Comparison of ENCODE assay signal across 7 mouse cellular contexts in the genomic region with DNA sequence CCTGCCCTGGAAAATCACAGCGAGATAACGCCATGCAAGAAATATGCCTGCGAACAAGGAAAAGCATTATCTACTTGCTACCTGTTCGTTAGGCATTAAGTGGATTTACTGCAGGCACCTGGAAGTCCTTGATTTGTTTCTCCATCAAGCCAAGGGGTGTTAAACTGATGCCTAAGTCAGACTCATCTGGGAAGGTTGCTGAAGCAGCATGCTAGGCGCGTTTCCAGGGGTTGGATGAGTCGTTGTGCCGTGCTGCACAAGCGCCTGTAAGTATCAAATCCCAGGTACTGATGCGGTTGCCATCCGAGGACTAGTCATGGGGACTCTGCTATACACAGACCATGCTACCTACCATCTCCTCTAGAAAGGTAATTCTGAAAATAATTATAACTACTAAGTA. TPM values are rescaled to one million over a fixed set of nuclear protein-coding genes. Genes with fewer than 3 reads are reported as not detected.
DNase-seq lines count a peak whose midpoint lies in the region; ATAC-seq and TF ChIP-seq lines count a peak whose summit lies in the region.

No protein-coding gene starts in this region.

- 23% methylated on average over 11 of the region's 11 CpGs for WGBS in lung, embryonic 15.5 days
- 48% methylated on average over 11 of the region's 11 CpGs for WGBS in lung, adult 2 months
- WGBS in forebrain, postnatal 0 days, result 34% methylated on average over 11 of the region's 11 CpGs
- WGBS in limb, embryonic 13.5 days, result 26% methylated on average over 11 of the region's 11 CpGs
- WGBS in stomach, embryonic 14.5 days, result 41% methylated on average over 11 of the region's 11 CpGs

- H3K27me3 ChIP-seq in lung, embryonic 15.5 days, result no peaks in the 10 kb centered on the region
- no peaks in the 10 kb centered on the region for H3K27me3 ChIP-seq in forebrain, postnatal 0 days (ENCODE audit: insufficient read depth, low read length)
- H3K27me3 ChIP-seq in limb, embryonic 13.5 days, result no peaks in the 10 kb centered on the region
- no peaks in the 10 kb centered on the region for H3K27me3 ChIP-seq in stomach, embryonic 14.5 days (ENCODE audit: control insufficient read depth, insufficient read depth, low read length)

- TF ChIP-seq POLR2A in lung, adult 2 months (IDR thresholded peaks at IDR 0.05; ENCODE audit: borderline replicate concordance, extremely low read depth, low read depth, low read length), result no peak

- no peak overlapping the region for H3K9ac ChIP-seq in lung, embryonic 15.5 days
- peak overlapping the region; percentile 90 for H3K9ac ChIP-seq in forebrain, postnatal 0 days
- H3K9ac ChIP-seq in limb, embryonic 13.5 days, result no peak overlapping the region
- H3K9ac ChIP-seq in stomach, embryonic 14.5 days (replicated peaks; ENCODE audit: low read depth, low read length), result no peak overlapping the region

- H3K9me3 ChIP-seq in lung, embryonic 15.5 days, result no peaks in the 10 kb centered on the region
- H3K9me3 ChIP-seq in forebrain, postnatal 0 days (ENCODE audit: low read length), result no peaks in the 10 kb centered on the region
- no peaks in the 10 kb centered on the region for H3K9me3 ChIP-seq in limb, embryonic 13.5 days
- H3K9me3 ChIP-seq in stomach, embryonic 14.5 days (ENCODE audit: control insufficient read depth, low read depth, low read length), result no peaks in the 10 kb centered on the region

- peak overlapping the region; percentile 88; the same call in 1 of the 2 replicates for H3K4me3 ChIP-seq in lung, embryonic 15.5 days
- no peak overlapping the region for H3K4me3 ChIP-seq in lung, adult 2 months (replicated peaks; ENCODE audit: extremely low read depth, low read depth, low read length)
- H3K4me3 ChIP-seq in forebrain, postnatal 0 days (ENCODE audit: low read depth, low read length), result peak overlapping the region; percentile 87
- peak overlapping the region; percentile 73; the same call in 1 of the 2 replicates for H3K4me3 ChIP-seq in limb, embryonic 13.5 days
- no peak overlapping the region for H3K4me3 ChIP-seq in stomach, embryonic 14.5 days (ENCODE audit: low read depth, low read length)

- no peak for TF ChIP-seq CTCF in lung, adult 2 months (IDR thresholded peaks at IDR 0.05; ENCODE audit: insufficient read depth, low read length)
- TF ChIP-seq CTCF in forebrain, postnatal 0 days (IDR thresholded peaks at IDR 0.05; ENCODE audit: low read depth), result no peak

- peak overlapping the region; percentile 75 for H3K4me2 ChIP-seq in lung, embryonic 15.5 days
- peak overlapping the region; percentile 69 for H3K4me2 ChIP-seq in forebrain, postnatal 0 days (ENCODE audit: low read depth)
- H3K4me2 ChIP-seq in limb, embryonic 13.5 days (replicated peaks), result peak overlapping the region; percentile 85
- H3K4me2 ChIP-seq in stomach, embryonic 14.5 days (replicated peaks; ENCODE audit: low read depth, low read length), result peak overlapping the region; percentile 80

- peak overlapping the region; percentile 58 for H3K27ac ChIP-seq in lung, embryonic 15.5 days
- peak overlapping the region; percentile 94 for H3K27ac ChIP-seq in forebrain, postnatal 0 days (ENCODE audit: low read depth, low read length)
- H3K27ac ChIP-seq in limb, embryonic 13.5 days, result no peak overlapping the region
- no peak overlapping the region for H3K27ac ChIP-seq in stomach, embryonic 14.5 days (ENCODE audit: low read length)

- peaks cover 47% of the 10 kb centered on the region for H3K4me1 ChIP-seq in lung, embryonic 15.5 days
- peaks cover 29% of the 10 kb centered on the region for H3K4me1 ChIP-seq in lung, adult 2 months (ENCODE audit: control insufficient read depth, insufficient read depth, low read length)
- 0 out of 2 replicates have a peak, but pooled peaks cover 7% of the 10 kb centered on the region for H3K4me1 ChIP-seq in forebrain, postnatal 0 days (ENCODE audit: insufficient read depth)
- peaks cover 49% of the 10 kb centered on the region for H3K4me1 ChIP-seq in limb, embryonic 13.5 days
- peaks cover 3% of the 10 kb centered on the region; the same call in 1 of the 2 replicates for H3K4me1 ChIP-seq in stomach, embryonic 14.5 days (ENCODE audit: control insufficient read depth, insufficient read depth, low read length)

- no peak for DNase-seq in lung, adult 2 months
- no peak for DNase-seq in forebrain, postnatal 0 days
- DNase-seq in layer of hippocampus, adult 9-11 months, result no peak
- DNase-seq in adipocyte (ENCODE audit: low spot score), result no peak

- no peak for ATAC-seq in lung, embryonic 15.5 days (ENCODE audit: borderline replicate concordance, extremely low read depth, low FRiP score, low TSS enrichment)
- no peak for ATAC-seq in forebrain, postnatal 0 days
- ATAC-seq in limb, embryonic 13.5 days (ENCODE audit: low FRiP score, low read depth), result no peak
- no peak for ATAC-seq in stomach, embryonic 14.5 days (ENCODE audit: insufficient number of reproducible peaks, insufficient read depth, low FRiP score, low read depth)

- no peaks in the 10 kb centered on the region for H3K36me3 ChIP-seq in lung, embryonic 15.5 days
- no peaks in the 10 kb centered on the region for H3K36me3 ChIP-seq in forebrain, postnatal 0 days (ENCODE audit: insufficient read depth)
- no peaks in the 10 kb centered on the region for H3K36me3 ChIP-seq in limb, embryonic 13.5 days
- no peaks in the 10 kb centered on the region for H3K36me3 ChIP-seq in stomach, embryonic 14.5 days (ENCODE audit: control insufficient read depth, insufficient read depth, low read length)

RNA-seq across cellular contexts. Expression of gene Apbb2, which starts 0.6 kb away (rescaled TPM):
- polyA plus RNA-seq in lung, embryonic 15.5 days (2015; fragmentation: Nextera tagmentation; extraction: Ambion mirVana), result 44.0 and 49.8 TPM in 2 replicates
- polyA plus RNA-seq in lung, adult 2 months (2012; rRNA removed), result 11.7 and 24.6 TPM in 2 replicates
- total RNA-seq in forebrain, postnatal 0 days (2014; rRNA removed), result 54.5 and 64.6 TPM in 2 replicates
- polyA plus RNA-seq in forebrain, postnatal 0 days (2015; fragmentation: Nextera tagmentation; extraction: Ambion mirVana), result 56.2 and 77.2 TPM in 2 replicates
- polyA plus RNA-seq in limb, embryonic 13.5 days (2015; fragmentation: Nextera tagmentation; extraction: Ambion mirVana), result 60.2 and 63.9 TPM in 2 replicates
- polyA plus RNA-seq in stomach, embryonic 14.5 days (2014; fragmentation: Nextera tagmentation; extraction: Ambion mirVana), result 37.1 and 39.5 TPM in 2 replicates

RNA-seq across cellular contexts. Expression of gene Uchl1, which starts 56.7 kb away (rescaled TPM):
- 71.5 and 81.2 TPM in 2 replicates for polyA plus RNA-seq in lung, embryonic 15.5 days (2015; fragmentation: Nextera tagmentation; extraction: Ambion mirVana)
- polyA plus RNA-seq in lung, adult 2 months (2012; rRNA removed), result 8.0 and 9.3 TPM in 2 replicates
- 1,756 and 1,892 TPM in 2 replicates for total RNA-seq in forebrain, postnatal 0 days (2014; rRNA removed)
- polyA plus RNA-seq in forebrain, postnatal 0 days (2015; fragmentation: Nextera tagmentation; extraction: Ambion mirVana), result 1,681 and 1,809 TPM in 2 replicates
- 95.3 and 95.8 TPM in 2 replicates for polyA plus RNA-seq in limb, embryonic 13.5 days (2015; fragmentation: Nextera tagmentation; extraction: Ambion mirVana)
- polyA plus RNA-seq in stomach, embryonic 14.5 days (2014; fragmentation: Nextera tagmentation; extraction: Ambion mirVana), result 103 and 114 TPM in 2 replicates

Comparison
In these comparisons a context has a peak if more than half of its experiments do, and no peak if none do; other contexts are left out.
1. H3K4me3 ChIP-seq: peak in lung, embryonic 15.5 days (single experiment), forebrain, postnatal 0 days (single experiment) and limb, embryonic 13.5 days (single experiment); none in lung, adult 2 months (single experiment) and stomach, embryonic 14.5 days (single experiment).
2. H3K27ac ChIP-seq: peak in lung, embryonic 15.5 days (single experiment) and forebrain, postnatal 0 days (single experiment); none in limb, embryonic 13.5 days (single experiment) and stomach, embryonic 14.5 days (single experiment).
3. RNA of gene Uchl1, which starts 56.7 kb away (polyA plus RNA-seq): 1,681 to 1,809 TPM in forebrain, postnatal 0 days; 103 to 114 TPM in stomach, embryonic 14.5 days, 95.3 to 95.8 TPM in limb, embryonic 13.5 days, 71.5 to 81.2 TPM in lung, embryonic 15.5 days and 8.0 to 9.3 TPM in lung, adult 2 months; every median in the first group is over 10 times any median in the second.
4. Peak in every context shown above with its lines, with median percentiles within 50 percentile points of each other: H3K4me2 ChIP-seq.